Mouse (Mus musculus) cortical plate, adult 2 months (tissue): ENCODE data around the gene Antxr1. TPM values are rescaled to one million over a fixed set of nuclear protein-coding genes. Genes with fewer than 3 reads are reported as not detected.
A peak's percentile ranks its signal among the peaks of the same experiment; 100 is the strongest.

ENCODE experiments used
- H3K27ac ChIP-seq: fragments of 200-500 bp; 2 replicates; pipeline ENCODE4 v1.5.1; 2012; ENCODE audit warnings: low read length, control low read depth, inconsistent platforms; ENCODE audit not compliant: insufficient read depth
- H3K4me1 ChIP-seq: fragments of 200-500 bp; 2 replicates; pipeline ENCODE4 v1.6.1; 2011; ENCODE audit warnings: low read length; ENCODE audit not compliant: control insufficient read depth, insufficient read depth
- H3K4me3 ChIP-seq: fragments of 200-500 bp; 2 replicates; pipeline ENCODE4 v1.5.1; 2011; ENCODE audit warnings: mild to moderate bottlenecking, low read length, control low read depth; ENCODE audit not compliant: insufficient read depth
- CTCF ChIP-seq: fragments of 200-500 bp; IDR thresholded peaks from 2 replicates; pipeline ENCODE4 v1.5.1; 2011; ENCODE audit warnings: mild to moderate bottlenecking, control low read depth, low read length; ENCODE audit not compliant: insufficient read depth; ENCODE audit errors: extremely low read depth
- POLR2A ChIP-seq: fragments of 200-500 bp; IDR thresholded peaks from 2 replicates; pipeline ENCODE4 v1.6.1; 2011; ENCODE audit warnings: mild to moderate bottlenecking, low read length, control low read depth; ENCODE audit not compliant: insufficient read depth; ENCODE audit errors: extremely low read depth
- polyA plus RNA-seq: library from polyadenylated mRNA; depleted of rRNA; stranded (reverse); fragments of >200 nt; gene quantifications from 2 replicates; pipeline ENCODE4 v1.2.3, GENCODE M21; 2012; rRNA removed

Gene Antxr1
- 10.5 and 10.9 TPM in 2 replicates for polyA plus RNA-seq

DNA sequence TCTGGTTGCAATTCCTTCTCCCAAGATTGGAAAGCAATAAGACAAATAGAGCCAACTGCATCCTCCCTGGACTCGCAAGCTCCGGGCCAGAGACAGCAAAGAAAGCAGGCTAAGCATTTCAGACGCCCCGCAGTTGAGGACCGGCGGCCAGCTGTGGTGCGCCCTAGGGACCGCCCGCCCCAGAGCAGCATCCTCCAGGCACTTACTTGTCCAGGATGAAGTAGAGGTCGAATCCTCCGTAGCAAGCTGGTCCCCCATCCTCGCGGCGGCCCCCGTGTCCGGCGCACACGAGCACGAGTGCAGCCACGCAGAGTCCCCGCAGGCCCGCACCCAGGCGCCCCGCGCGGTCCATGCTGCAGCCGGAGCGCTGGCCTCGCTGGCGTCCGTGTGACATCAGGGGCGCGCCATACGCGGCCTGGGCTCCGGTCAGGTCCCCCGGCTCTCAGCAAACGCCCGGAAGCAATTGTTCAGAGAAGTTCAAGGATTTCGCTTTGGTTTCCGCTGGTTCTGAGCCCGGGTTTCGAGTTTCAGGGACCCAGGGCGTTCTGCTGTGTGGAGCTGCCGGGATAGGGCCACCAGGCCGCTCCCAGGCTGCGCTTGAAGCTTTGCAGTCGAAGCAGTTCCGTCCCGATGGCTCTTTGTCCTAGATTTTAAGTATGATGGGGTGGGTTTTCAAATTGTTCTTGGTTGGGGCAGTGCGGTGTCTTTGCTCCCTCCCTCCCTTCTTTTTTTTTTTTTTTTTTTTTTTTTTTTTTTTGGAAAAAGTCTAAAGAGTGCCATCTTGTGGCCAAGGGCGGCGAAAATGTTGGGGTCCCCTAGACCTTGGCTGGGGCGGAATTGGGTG lies at the start of gene Antxr1:
Antxr1 (minus strand) TSS at position 731 of the 844 bp plus-strand sequence.
- peak within 1 kb of the TSS; percentile 86 for H3K27ac ChIP-seq
- TF ChIP-seq CTCF (peak; percentile 35; the same call in 1 of the 2 replicates), POLR2A (no peak)
- H3K4me3 ChIP-seq, result peak within 1 kb of the TSS; percentile 66
- peaks cover 3% of the 10 kb centered on the region; the same call in 1 of the 2 replicates for H3K4me1 ChIP-seq

DNA sequence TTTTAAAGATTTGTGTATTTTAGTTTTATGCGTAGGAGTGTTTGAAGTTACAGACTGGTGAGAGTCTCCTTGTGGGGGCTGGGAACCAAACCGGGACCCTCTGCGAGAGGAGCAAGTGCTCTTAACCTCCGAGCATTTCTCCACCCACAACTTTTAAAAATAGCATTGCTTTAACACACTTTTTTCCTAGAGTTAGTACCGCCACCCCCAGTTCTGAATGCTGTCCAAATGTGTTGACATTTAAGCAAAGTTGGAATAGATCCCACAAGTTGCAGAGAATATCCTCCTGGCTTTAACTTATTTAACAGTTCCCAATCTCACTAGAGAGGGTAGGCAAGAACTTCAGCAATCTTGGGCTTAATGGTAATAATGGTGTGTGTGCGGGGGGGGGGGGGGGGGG lies 49.1 kb upstream of the Antxr1 start:
- H3K27ac ChIP-seq, result no peak overlapping the region
- peaks cover 4% of the 10 kb centered on the region; the same call in 1 of the 2 replicates for H3K4me1 ChIP-seq
- no peak for TF ChIP-seq POLR2A
- no peak for TF ChIP-seq CTCF
- H3K4me3 ChIP-seq, result peak overlapping the region; percentile 37; the same call in 1 of the 2 replicates

DNA sequence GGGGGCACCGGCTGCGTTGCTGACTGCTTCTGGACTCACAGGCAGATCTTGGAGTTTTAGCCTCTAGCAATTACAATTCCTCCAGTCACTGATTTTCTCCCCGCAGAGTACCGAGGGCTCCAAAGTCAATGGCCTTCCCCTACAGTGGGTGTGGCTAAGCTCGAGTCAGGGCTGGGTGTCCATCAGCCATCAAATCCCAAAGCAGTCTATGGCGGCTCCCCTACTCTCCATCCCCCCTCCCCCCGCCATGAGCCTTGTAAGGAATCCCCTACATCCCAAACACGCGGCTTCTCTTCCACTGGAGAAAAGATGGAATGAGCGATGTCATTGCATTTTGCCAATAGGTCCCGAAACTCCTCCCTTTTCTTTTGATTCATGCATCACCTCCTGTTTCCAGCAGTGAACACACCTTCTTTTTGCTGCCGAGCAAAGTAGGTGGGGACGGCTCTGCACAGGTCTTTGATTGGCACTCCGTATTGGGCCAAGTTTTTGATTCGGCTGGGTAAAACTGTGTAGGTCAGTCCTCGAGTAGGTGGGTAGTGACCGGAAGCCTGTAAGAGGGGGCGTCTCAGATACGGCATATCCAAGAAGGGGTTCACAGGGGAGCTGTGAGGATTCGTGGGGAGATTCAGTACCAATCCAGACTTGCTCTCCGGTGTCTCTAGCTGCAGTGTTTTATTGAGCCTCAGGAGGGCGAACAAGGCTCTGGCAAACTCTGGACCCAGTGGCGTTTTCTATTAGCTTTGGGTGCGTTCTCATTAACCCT lies 48.5 kb upstream of the Antxr1 start:
- TF ChIP-seq CTCF (peak; percentile 47), POLR2A (no peak)
- H3K4me1 ChIP-seq, result peaks cover 4% of the 10 kb centered on the region; the same call in 1 of the 2 replicates
- no peak overlapping the region for H3K27ac ChIP-seq
- H3K4me3 ChIP-seq, result peak overlapping the region; percentile 37

DNA sequence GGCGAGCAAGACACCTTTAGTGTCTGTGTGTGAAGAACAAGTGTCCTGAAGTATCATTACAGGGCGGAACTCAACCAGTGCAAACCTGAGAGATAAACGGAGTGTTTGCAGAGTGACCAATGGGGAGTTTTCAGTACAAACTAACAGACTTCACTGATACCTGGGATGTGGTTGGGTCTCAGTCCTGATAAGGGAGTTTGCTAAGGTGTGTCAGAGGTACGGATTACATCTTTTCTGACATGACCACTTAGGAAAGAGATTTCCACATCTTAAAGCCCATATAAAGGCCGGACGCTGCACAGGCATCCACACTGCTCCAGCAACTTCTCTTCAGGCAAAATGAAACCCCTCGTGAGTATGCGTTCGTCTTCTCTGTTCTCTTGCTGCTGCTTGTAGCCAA lies 37.4 kb upstream of the Antxr1 start, which contains the start of gene Gkn2:
Gkn2 (plus strand) TSS at position 301 of the 400 bp plus-strand sequence.
- TF ChIP-seq POLR2A (no peak), CTCF (no peak)
- Histone ChIP-seq H3K4me3 (no peak within 1 kb of the TSS), H3K27ac (no peak within 1 kb of the TSS), H3K4me1 (peaks cover 5% of the 10 kb centered on the region)

DNA sequence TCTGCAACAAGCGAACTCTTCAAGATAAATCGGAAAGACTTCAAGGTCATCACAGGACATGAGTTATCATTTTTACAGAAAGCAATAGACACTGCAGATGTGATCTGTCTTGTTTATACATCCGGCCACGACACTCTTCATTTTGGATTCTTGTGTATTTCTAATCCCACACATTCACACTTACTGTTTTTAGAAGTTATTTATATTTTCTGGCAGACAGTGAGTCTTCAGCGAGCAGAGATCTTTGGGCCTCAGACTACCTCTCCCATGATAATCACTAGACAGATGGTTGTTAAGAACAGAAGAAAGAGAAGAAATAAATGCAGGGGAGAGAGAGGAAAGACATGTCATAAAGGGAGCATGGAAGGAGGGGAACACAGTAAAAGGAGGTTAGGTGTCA lies 33.6 kb upstream of the Antxr1 start:
- no peak for TF ChIP-seq CTCF
- TF ChIP-seq POLR2A, result no peak
- Histone ChIP-seq H3K4me3 (no peak overlapping the region), H3K27ac (peak overlapping the region; percentile 7; the same call in 1 of the 2 replicates), H3K4me1 (peaks cover 5% of the 10 kb centered on the region)

- H3K4me1 ChIP-seq, result no peaks in the 10 kb centered on the region
- TF ChIP-seq CTCF (no peak), POLR2A (no peak)
- no peak overlapping the region for H3K27ac ChIP-seq
Observed at GRCm38 (mm10) chr6:87354441-87354840, 18.8 kb upstream of the Antxr1 start.

GRCm38 (mm10) chr6:87350829-87351228 lies 15.2 kb upstream of the Antxr1 start, which contains the start of gene Gkn1:
Gkn1 (minus strand) TSS chr6:87350942.
- H3K4me1 ChIP-seq, result no peaks in the 10 kb centered on the region
- H3K27ac ChIP-seq, result no peak within 1 kb of the TSS
- H3K4me3 ChIP-seq, result no peak within 1 kb of the TSS
- TF ChIP-seq CTCF, result no peak
- no peak for TF ChIP-seq POLR2A

More at GRCm38 (mm10) chr6:87354441-87354840, 18.8 kb upstream of the Antxr1 start:
- H3K4me3 ChIP-seq, result no peak overlapping the region

DNA sequence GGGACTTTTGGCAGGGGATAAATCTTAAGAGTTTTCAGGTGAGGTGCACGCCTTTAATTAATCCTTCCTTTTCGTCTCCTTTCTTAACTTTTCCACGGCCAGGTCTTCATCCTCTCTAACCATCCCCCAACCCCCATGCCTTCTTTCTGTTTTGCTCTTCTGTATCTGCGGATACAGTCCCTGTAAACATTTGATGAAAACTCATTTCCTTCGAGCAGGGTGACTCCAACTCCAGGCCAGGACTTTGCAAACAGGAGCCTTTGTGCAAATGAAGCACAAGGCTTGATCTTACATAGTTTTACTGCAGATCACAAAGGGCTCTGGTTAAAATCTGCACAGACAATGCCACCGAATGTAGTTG lies 294 bp upstream of the Antxr1 start:
- TF ChIP-seq POLR2A (no peak), CTCF (no peak)
- Histone ChIP-seq H3K4me3 (peak overlapping the region; percentile 66; the same call in 1 of the 2 replicates), H3K4me1 (peaks cover 3% of the 10 kb centered on the region; the same call in 1 of the 2 replicates), H3K27ac (no peak overlapping the region)

DNA sequence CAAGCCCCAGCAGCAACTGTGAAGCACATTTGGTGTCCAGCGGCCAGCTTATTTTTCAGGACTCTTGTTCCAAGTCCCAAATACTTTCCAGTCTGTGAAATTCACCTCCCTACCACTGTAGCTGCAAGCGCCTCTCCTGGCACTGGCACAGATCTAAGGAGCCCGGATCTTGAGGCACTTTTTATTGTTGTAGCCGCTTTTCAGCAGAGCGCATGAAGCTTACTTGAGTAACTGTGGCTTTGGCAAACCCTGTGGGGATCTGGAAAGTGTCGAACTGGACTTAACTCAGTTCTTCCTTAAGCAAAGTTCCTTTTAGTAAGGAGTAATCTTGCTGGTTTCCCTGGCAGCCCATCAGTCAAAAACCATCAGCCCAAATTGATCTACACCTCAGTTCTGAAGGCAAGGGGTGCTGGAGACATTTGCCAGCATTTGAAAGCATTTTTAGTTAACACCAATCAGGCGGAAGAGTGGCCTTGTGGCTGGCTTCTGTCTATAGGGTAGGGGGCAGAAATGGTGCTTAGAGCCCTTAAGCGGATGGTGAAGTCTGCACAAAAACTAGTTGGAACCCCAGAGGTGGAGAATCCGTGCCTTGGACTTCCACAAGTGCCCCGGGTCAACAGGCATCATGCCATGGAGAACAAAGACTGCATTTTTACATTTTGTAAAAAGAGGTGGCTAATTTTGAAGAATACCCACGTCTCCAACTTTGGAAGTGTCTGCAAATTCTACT lies 1.1 kb downstream of the Antxr1 start:
- Histone ChIP-seq H3K4me3 (peak overlapping the region; percentile 66), H3K27ac (no peak overlapping the region), H3K4me1 (peaks cover 3% of the 10 kb centered on the region; the same call in 1 of the 2 replicates)
- TF ChIP-seq CTCF (peak; percentile 11; the same call in 1 of the 2 replicates), POLR2A (0 out of 2 replicates have a peak, but pooled peaks have one; percentile 34)
